25 mouse cellular contexts compared by ENCODE assay signal in the genomic region with DNA sequence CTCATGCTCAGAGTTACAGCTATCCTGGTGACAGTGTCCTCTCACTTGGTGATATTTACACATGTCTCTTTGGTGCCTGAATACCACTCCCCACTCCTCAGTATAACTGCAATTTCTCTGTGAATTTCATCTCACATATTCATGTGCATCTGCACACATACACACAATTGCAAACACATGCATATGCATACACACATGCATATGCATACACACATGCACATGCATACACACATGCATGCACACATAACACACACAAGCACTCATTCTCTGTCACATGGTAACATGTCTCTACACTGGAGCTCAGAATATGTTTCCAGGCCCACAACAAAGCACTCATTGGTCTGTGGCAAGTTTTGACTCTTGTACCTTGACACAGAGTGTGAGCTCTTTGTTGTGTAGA. TPM values are rescaled to one million over a fixed set of nuclear protein-coding genes. Genes with fewer than 3 reads are reported as not detected.
A peak's percentile ranks its signal among the peaks of the same experiment; 100 is the strongest.
DNase-seq lines count a peak whose midpoint lies in the region; ATAC-seq and TF ChIP-seq lines count a peak whose summit lies in the region.
"Had no signal": no experiment of that assay in that cellular context is flagged by ENCODE, and none has a peak within 500 bp of the region (broad histone marks: within the 10 kb centered on the region; RNA-seq: fewer than 3 reads in every experiment).

No protein-coding gene starts in this region.

- H3K9ac ChIP-seq in forebrain, embryonic 15.5 days (replicated peaks): no peak overlapping the region
- H3K9ac ChIP-seq in forebrain, postnatal 0 days: no peak overlapping the region
- H3K9ac ChIP-seq in forebrain, embryonic 11.5 days (ENCODE audit: low read length): no peak overlapping the region
- H3K9ac ChIP-seq in midbrain, embryonic 13.5 days (replicated peaks): no peak overlapping the region
- no peak overlapping the region for H3K9ac ChIP-seq in midbrain, embryonic 16.5 days (ENCODE audit: low read depth, low read length)
- no peak overlapping the region for H3K9ac ChIP-seq in midbrain, embryonic 15.5 days
- no peak overlapping the region for H3K9ac ChIP-seq in midbrain, postnatal 0 days (replicated peaks; ENCODE audit: low read length, poor library complexity, severe bottlenecking)
- H3K9ac ChIP-seq: embryonic facial prominence, embryonic 12.5 days had no signal

- no peak overlapping the region for H3K4me3 ChIP-seq in forebrain, embryonic 15.5 days
- no peak overlapping the region for H3K4me3 ChIP-seq in forebrain, embryonic 10.5 days
- no peak overlapping the region for H3K4me3 ChIP-seq in forebrain, postnatal 0 days (ENCODE audit: low read depth, low read length)
- H3K4me3 ChIP-seq in forebrain, embryonic 11.5 days (ENCODE audit: low read depth, low read length): no peak overlapping the region
- H3K4me3 ChIP-seq in midbrain, embryonic 13.5 days (replicated peaks): no peak overlapping the region
- no peak overlapping the region for H3K4me3 ChIP-seq in midbrain, embryonic 16.5 days (ENCODE audit: low read depth, low read length)
- H3K4me3 ChIP-seq in midbrain, embryonic 15.5 days: no peak overlapping the region
- H3K4me3 ChIP-seq in midbrain, postnatal 0 days (ENCODE audit: low read depth, low read length): no peak overlapping the region
- H3K4me3 ChIP-seq: embryonic facial prominence, embryonic 10.5 days; embryonic facial prominence, embryonic 12.5 days had no signal

- ATAC-seq in forebrain, embryonic 15.5 days (replicated peaks): peak; percentile 61
- ATAC-seq in forebrain, postnatal 0 days: peak; percentile 78
- no peak for ATAC-seq in forebrain, embryonic 11.5 days (replicated peaks; ENCODE audit: low FRiP score)
- ATAC-seq in midbrain, embryonic 13.5 days: no peak
- ATAC-seq in midbrain, embryonic 16.5 days: no peak
- ATAC-seq in midbrain, embryonic 15.5 days (replicated peaks): no peak
- ATAC-seq in midbrain, postnatal 0 days (ENCODE audit: low FRiP score): no peak
- ATAC-seq: activated CD4-positive, CD25-positive, alpha-beta regulatory T cell, adult 4 months; CD4-positive, CD25-positive, alpha-beta regulatory T cell, adult 4 months; forebrain, embryonic 14.5 days; Patski had no signal

- no peak for DNase-seq in forebrain, embryonic 10.5 days (ENCODE audit: extremely low spot score, low spot score)
- no peak for DNase-seq in forebrain, postnatal 0 days
- no peak for DNase-seq in forebrain, embryonic 11.5 days (ENCODE audit: low spot score)
- DNase-seq in midbrain, postnatal 0 days (ENCODE audit: low spot score): no peak
- DNase-seq: adrenal gland, adult 8-10 months; adrenal gland, postnatal 14 days; adrenal gland, postnatal 36 days; B cell, adult 2 months; cerebellum, adult 11-12 months; cerebellum, adult 2 months; cerebellum, adult 9-10 months; cerebellum, postnatal 10 days; cerebellum, postnatal 25 days had no signal

- H3K9me3 ChIP-seq in forebrain, embryonic 15.5 days: no peaks in the 10 kb centered on the region
- H3K9me3 ChIP-seq in forebrain, embryonic 10.5 days: peaks cover 8% of the 10 kb centered on the region; the same call in 1 of the 2 replicates
- no peaks in the 10 kb centered on the region for H3K9me3 ChIP-seq in forebrain, postnatal 0 days (ENCODE audit: low read length)
- peaks cover 3% of the 10 kb centered on the region; the same call in 1 of the 2 replicates for H3K9me3 ChIP-seq in forebrain, embryonic 11.5 days (ENCODE audit: control insufficient read depth, low read length)
- H3K9me3 ChIP-seq in midbrain, embryonic 13.5 days: peaks cover 11% of the 10 kb centered on the region
- H3K9me3 ChIP-seq in midbrain, embryonic 16.5 days (replicated peaks; ENCODE audit: control insufficient read depth, low read length, poor library complexity, severe bottlenecking): no peaks in the 10 kb centered on the region; the same call in 1 of the 2 replicates
- H3K9me3 ChIP-seq in midbrain, embryonic 15.5 days: no peaks in the 10 kb centered on the region
- H3K9me3 ChIP-seq in midbrain, postnatal 0 days (ENCODE audit: low read length): no peaks in the 10 kb centered on the region
- H3K9me3 ChIP-seq: embryonic facial prominence, embryonic 12.5 days had no signal

- no peaks in the 10 kb centered on the region for H3K27me3 ChIP-seq in forebrain, embryonic 15.5 days
- no peaks in the 10 kb centered on the region for H3K27me3 ChIP-seq in forebrain, embryonic 10.5 days (ENCODE audit: poor library complexity, severe bottlenecking)
- H3K27me3 ChIP-seq in forebrain, postnatal 0 days (ENCODE audit: insufficient read depth, low read length): no peaks in the 10 kb centered on the region
- H3K27me3 ChIP-seq in forebrain, embryonic 11.5 days (ENCODE audit: control insufficient read depth, insufficient read depth, low read length): no peaks in the 10 kb centered on the region
- H3K27me3 ChIP-seq in midbrain, embryonic 13.5 days: no peaks in the 10 kb centered on the region
- no peaks in the 10 kb centered on the region for H3K27me3 ChIP-seq in midbrain, embryonic 16.5 days (ENCODE audit: control insufficient read depth, insufficient read depth, low read depth, low read length)
- no peaks in the 10 kb centered on the region for H3K27me3 ChIP-seq in midbrain, embryonic 15.5 days (replicated peaks)
- H3K27me3 ChIP-seq in midbrain, postnatal 0 days (ENCODE audit: insufficient read depth, low read length): no peaks in the 10 kb centered on the region
- H3K27me3 ChIP-seq: CH12.LX; embryonic facial prominence, embryonic 12.5 days; Patski had no signal

- peaks cover 4% of the 10 kb centered on the region for H3K36me3 ChIP-seq in forebrain, embryonic 15.5 days
- peaks cover 13% of the 10 kb centered on the region for H3K36me3 ChIP-seq in forebrain, embryonic 10.5 days (replicated peaks)
- 0 out of 2 replicates have a peak, but pooled peaks cover 2% of the 10 kb centered on the region for H3K36me3 ChIP-seq in forebrain, postnatal 0 days (ENCODE audit: insufficient read depth)
- H3K36me3 ChIP-seq in forebrain, embryonic 11.5 days (ENCODE audit: control insufficient read depth, insufficient read depth, low read length): no peaks in the 10 kb centered on the region
- H3K36me3 ChIP-seq in midbrain, embryonic 13.5 days: peaks cover 33% of the 10 kb centered on the region
- H3K36me3 ChIP-seq in midbrain, embryonic 16.5 days (ENCODE audit: control insufficient read depth, insufficient read depth, low read length): no peaks in the 10 kb centered on the region; the same call in 1 of the 2 replicates
- peaks cover 3% of the 10 kb centered on the region; the same call in 1 of the 2 replicates for H3K36me3 ChIP-seq in midbrain, embryonic 15.5 days (replicated peaks)
- peaks cover 2% of the 10 kb centered on the region; the same call in 1 of the 2 replicates for H3K36me3 ChIP-seq in midbrain, postnatal 0 days (ENCODE audit: insufficient read depth, low read length)
- H3K36me3 ChIP-seq: embryonic facial prominence, embryonic 10.5 days; embryonic facial prominence, embryonic 12.5 days; G1E had no signal

- H3K4me2 ChIP-seq in forebrain, embryonic 15.5 days (replicated peaks): no peak overlapping the region
- H3K4me2 ChIP-seq in forebrain, postnatal 0 days (ENCODE audit: low read depth): no peak overlapping the region
- no peak overlapping the region for H3K4me2 ChIP-seq in forebrain, embryonic 11.5 days (ENCODE audit: low read depth, low read length, severe bottlenecking)
- no peak overlapping the region for H3K4me2 ChIP-seq in midbrain, embryonic 13.5 days (replicated peaks)
- no peak overlapping the region for H3K4me2 ChIP-seq in midbrain, embryonic 16.5 days (ENCODE audit: low read length)
- no peak overlapping the region for H3K4me2 ChIP-seq in midbrain, embryonic 15.5 days
- H3K4me2 ChIP-seq in midbrain, postnatal 0 days (ENCODE audit: low read depth, low read length, poor library complexity, severe bottlenecking): no peak overlapping the region
- H3K4me2 ChIP-seq: embryonic facial prominence, embryonic 12.5 days had no signal

- peaks cover 32% of the 10 kb centered on the region for H3K4me1 ChIP-seq in forebrain, embryonic 15.5 days
- peaks cover 23% of the 10 kb centered on the region for H3K4me1 ChIP-seq in forebrain, embryonic 10.5 days
- H3K4me1 ChIP-seq in forebrain, postnatal 0 days (ENCODE audit: insufficient read depth): peaks cover 10% of the 10 kb centered on the region
- peaks cover 6% of the 10 kb centered on the region; the same call in 1 of the 2 replicates for H3K4me1 ChIP-seq in forebrain, embryonic 11.5 days (replicated peaks; ENCODE audit: control insufficient read depth, insufficient read depth, low read length)
- peaks cover 35% of the 10 kb centered on the region for H3K4me1 ChIP-seq in midbrain, embryonic 13.5 days (replicated peaks)
- H3K4me1 ChIP-seq in midbrain, embryonic 16.5 days (ENCODE audit: control insufficient read depth, insufficient read depth, low read length): peaks cover 16% of the 10 kb centered on the region
- H3K4me1 ChIP-seq in midbrain, embryonic 15.5 days: peaks cover 27% of the 10 kb centered on the region
- H3K4me1 ChIP-seq in midbrain, postnatal 0 days (ENCODE audit: insufficient read depth, low read length): peaks cover 6% of the 10 kb centered on the region; the same call in 1 of the 2 replicates
- H3K4me1 ChIP-seq: embryonic facial prominence, embryonic 10.5 days; embryonic facial prominence, embryonic 12.5 days had no signal

- H3K27ac ChIP-seq in forebrain, embryonic 15.5 days (replicated peaks): peak overlapping the region; percentile 71
- no peak overlapping the region for H3K27ac ChIP-seq in forebrain, embryonic 10.5 days
- peak overlapping the region; percentile 40; the same call in 1 of the 2 replicates for H3K27ac ChIP-seq in forebrain, postnatal 0 days (ENCODE audit: low read depth, low read length)
- no peak overlapping the region for H3K27ac ChIP-seq in forebrain, embryonic 11.5 days (ENCODE audit: low read depth, low read length)
- peak overlapping the region; percentile 73 for H3K27ac ChIP-seq in midbrain, embryonic 13.5 days
- no peak overlapping the region for H3K27ac ChIP-seq in midbrain, embryonic 16.5 days (ENCODE audit: low read length)
- 0 out of 2 replicates have a peak overlapping the region, but pooled peaks have one; percentile 31 for H3K27ac ChIP-seq in midbrain, embryonic 15.5 days
- H3K27ac ChIP-seq in midbrain, postnatal 0 days (ENCODE audit: low read depth, low read length): no peak overlapping the region
- H3K27ac ChIP-seq: embryonic facial prominence, embryonic 10.5 days; embryonic facial prominence, embryonic 12.5 days had no signal

- no peak for TF ChIP-seq CTCF in forebrain, postnatal 0 days (IDR thresholded peaks at IDR 0.05; ENCODE audit: low read depth)
- no peak for TF ChIP-seq CTCF in midbrain, postnatal 0 days (IDR thresholded peaks at IDR 0.05)

RNA-seq across cellular contexts. Expression of a gene that starts 39.0 kb away (rescaled TPM):
- 32.7 and 34.4 TPM in 2 replicates for polyA plus RNA-seq in forebrain, embryonic 15.5 days (2015; fragmentation: Nextera tagmentation; extraction: Ambion mirVana)
- polyA plus RNA-seq in forebrain, embryonic 10.5 days (2016; fragmentation: Nextera tagmentation; extraction: Ambion mirVana): 4.9 and 6.4 TPM in 2 replicates
- 7.2 and 12.7 TPM in 2 replicates for total RNA-seq in forebrain, postnatal 0 days (2014; rRNA removed)
- polyA plus RNA-seq in forebrain, postnatal 0 days (2015; fragmentation: Nextera tagmentation; extraction: Ambion mirVana): 10.8 and 16.4 TPM in 2 replicates
- polyA plus RNA-seq in forebrain, embryonic 11.5 days (2014; fragmentation: Nextera tagmentation; extraction: Ambion mirVana): 19.2 and 19.5 TPM in 2 replicates
- polyA plus RNA-seq in midbrain, embryonic 13.5 days (2015; fragmentation: Nextera tagmentation; extraction: Ambion mirVana): 21.7 and 22.5 TPM in 2 replicates
- 16.6 and 19.8 TPM in 2 replicates for polyA plus RNA-seq in midbrain, embryonic 16.5 days (2015; fragmentation: Nextera tagmentation; extraction: Ambion mirVana)
- polyA plus RNA-seq in midbrain, embryonic 15.5 days (2015; fragmentation: Nextera tagmentation; extraction: Ambion mirVana): 19.3 and 20.0 TPM in 2 replicates
- 8.0 and 10.7 TPM in 2 replicates for total RNA-seq in midbrain, postnatal 0 days (2014; rRNA removed)
- polyA plus RNA-seq in midbrain, postnatal 0 days (2015; fragmentation: Nextera tagmentation; extraction: Ambion mirVana): 11.2 and 15.4 TPM in 2 replicates
- total RNA-seq: CH12.LX had no signal
- polyA plus RNA-seq: activated CD4-positive, CD25-positive, alpha-beta regulatory T cell, adult 4 months; G1E had no signal

Comparison
In these comparisons a context has a peak if more than half of its experiments do, and no peak if none do; other contexts are left out.
1. ATAC-seq: peak in forebrain, embryonic 15.5 days (single experiment) and forebrain, postnatal 0 days (single experiment); none in forebrain, embryonic 11.5 days (single experiment), midbrain, embryonic 13.5 days (single experiment), midbrain, embryonic 16.5 days (single experiment), midbrain, embryonic 15.5 days (single experiment) and midbrain, postnatal 0 days (single experiment).
2. H3K27ac ChIP-seq: peak in forebrain, embryonic 15.5 days (single experiment), forebrain, postnatal 0 days (single experiment), midbrain, embryonic 13.5 days (single experiment) and midbrain, embryonic 15.5 days (single experiment); none in forebrain, embryonic 10.5 days (single experiment), forebrain, embryonic 11.5 days (single experiment), midbrain, embryonic 16.5 days (single experiment) and midbrain, postnatal 0 days (single experiment).